Mouse (Mus musculus): ENCODE measurements at regions not wholly inside any gene's neighbourhood (a gene's known extent, or its start where the extent isn't known, plus 50 kb on each side); places are given as distances from the start of the nearest gene placed in this dataset.
"Not testable (repeated sequence)": the region's sequence is repeated elsewhere in the genome, so short reads cannot be mapped to it uniquely, and the experiment has no call there.

DNA sequence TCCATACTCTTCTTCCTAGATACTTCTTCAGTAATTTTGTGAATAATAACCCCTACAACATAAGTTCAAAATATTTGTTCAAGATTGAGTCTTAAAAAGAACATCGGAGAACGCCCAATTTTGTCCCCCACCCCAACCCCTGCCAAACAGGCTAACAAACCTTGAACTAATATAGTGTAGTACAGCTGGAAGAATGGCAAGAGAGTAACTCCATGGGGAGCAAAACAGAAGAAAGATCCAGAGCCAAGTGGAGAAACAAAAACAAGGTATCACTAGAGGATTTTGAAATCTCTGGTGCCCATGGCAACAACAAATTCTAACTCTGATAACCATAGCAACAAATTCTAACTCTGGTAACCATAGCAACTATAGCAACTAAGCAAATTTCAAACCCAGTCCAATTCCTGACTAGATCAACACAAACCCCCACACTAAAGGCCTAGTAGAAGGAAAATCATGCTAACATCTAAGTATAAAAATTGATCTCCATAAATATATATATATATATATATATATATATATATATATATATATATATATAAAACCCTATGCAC lies 74.2 kb upstream of the Magee2 start:
- DNase-seq (ENCODE audit: low read depth, low spot score), result peak; percentile 36

DNA sequence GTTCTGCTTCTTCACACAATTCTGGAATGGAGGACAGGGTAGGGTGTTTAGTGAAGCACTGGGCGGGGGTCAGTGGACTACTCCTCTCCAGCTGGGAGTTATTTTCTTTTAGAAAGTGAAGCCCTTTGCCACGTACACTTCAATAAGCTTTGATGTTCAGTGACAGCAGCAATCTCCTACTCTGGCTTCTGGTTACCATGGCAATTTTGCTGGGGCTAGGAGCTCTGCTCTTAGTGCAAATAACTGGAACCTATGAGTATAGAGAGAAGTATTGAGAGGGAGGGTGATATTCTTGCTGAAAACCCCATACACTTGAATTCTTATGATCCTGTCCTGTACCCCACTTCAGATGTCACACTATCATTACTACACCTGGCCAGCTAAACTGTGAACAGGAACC lies 94.5 kb upstream of the Magee2 start:
- peak; percentile 10 for DNase-seq (ENCODE audit: low read depth, low spot score)

DNA sequence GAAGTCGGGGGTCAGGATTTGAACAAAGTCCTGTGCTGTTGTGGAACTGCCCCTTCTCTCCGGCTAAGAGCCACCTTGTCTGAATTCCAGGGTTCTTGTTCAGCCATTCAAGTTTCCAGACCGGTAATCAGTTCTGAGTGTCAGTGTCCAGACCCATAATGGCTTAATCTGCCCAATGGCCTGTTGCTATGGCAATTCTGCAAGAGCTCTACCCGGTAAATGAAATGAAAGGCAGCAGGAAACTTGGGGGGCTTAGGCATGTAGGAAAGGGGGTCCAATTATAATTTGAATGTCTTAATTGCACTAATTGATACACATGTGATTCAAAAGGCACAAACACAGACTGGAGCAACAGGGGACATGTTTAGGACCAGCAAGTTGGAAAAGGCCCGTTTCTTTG lies 95.7 kb upstream of the Magee2 start:
- not testable (repeated sequence) for DNase-seq (ENCODE audit: low read depth, low spot score)

DNA sequence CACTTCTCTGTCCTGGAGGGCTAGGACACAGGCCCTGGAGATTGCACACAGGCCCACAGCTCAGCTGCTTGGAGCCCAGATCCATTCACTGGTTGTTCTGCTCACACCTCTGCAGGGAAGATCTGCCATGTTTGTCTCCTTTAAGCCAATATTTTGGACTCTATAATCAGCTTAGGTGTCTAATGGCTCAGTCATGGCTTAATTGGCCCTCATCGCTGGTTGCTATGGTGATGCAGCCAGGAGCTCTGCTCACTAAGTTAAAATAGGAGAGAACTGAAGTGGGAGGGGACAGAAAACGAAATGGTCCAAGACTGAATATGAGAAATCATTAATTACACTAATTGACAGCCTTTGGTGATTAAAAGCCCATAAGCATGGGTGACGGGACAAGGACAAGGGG lies 96.3 kb upstream of the Magee2 start:
- not testable (repeated sequence) for DNase-seq (ENCODE audit: low read depth, low spot score)

DNA sequence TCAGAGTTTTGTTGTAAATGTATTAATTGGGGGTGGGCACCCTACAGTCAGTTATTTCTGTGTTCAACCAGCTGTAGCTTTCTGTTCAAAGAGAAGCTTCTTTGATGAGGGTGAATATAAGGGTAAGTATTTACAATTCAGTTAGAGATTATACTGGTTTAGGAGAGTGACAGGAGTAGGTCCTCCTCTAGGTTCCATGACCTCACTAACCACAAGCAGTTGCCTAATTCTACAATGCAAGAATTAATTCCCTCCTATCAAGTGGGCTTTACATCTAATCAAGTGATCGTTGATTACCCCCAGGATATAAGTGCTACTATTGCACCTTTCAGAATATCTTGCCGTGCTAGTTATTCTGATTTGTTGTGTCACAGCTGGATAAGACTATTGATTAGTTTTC lies 101.1 kb upstream of the Pbdc1 start:
- DNase-seq (ENCODE audit: low read depth, low spot score), result no peak

DNA sequence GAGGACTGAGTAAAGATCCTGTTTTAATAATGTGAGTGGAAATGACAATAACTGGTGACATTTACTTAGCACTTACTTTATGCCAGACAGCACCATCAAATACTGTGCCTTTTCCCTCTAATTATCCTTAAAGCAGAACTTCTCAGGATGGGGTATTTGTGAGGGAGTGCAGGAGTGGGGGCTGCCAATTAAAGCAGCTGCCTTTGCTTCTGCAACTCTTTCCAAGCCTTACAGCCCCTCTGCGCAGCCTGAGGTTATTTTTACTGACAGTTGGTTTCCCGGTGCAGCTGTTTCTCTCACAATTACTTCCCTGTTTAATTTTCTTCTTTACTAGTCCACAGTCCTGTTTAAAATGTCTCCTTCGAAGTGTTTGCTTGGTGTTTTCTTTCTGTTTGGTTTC lies 76.3 kb upstream of the Pbdc1 start:
- DNase-seq (ENCODE audit: low read depth, low spot score), result no peak

- peak; percentile 14 for DNase-seq (ENCODE audit: low read depth, low spot score)
Measured at GRCm38 (mm10) chrX:105006445-105006844, 73.1 kb upstream of the Pbdc1 start.

Data from brain, embryonic 18.5 days (tissue).